Mouse (Mus musculus) left cerebral cortex, adult 2 months (tissue): ENCODE data around the gene Cdc6. TPM values are rescaled to one million over a fixed set of nuclear protein-coding genes. Genes with fewer than 3 reads are reported as not detected.

Experiments
- DNase-seq, 2 experiments: peaks; one replicate each; pipeline ENCODE4 v3.0.0; 2021 to 2022; ENCODE audit warnings: low spot score in 2 of 2, mixed read lengths in 1 of 2; ENCODE audit errors: extremely low spot score in 1 of 2
- H3K27ac ChIP-seq: fragments of 200-600 bp; 2 replicates; pipeline ENCODE4 v1.8.1; 2022
- H3K4me3 ChIP-seq: fragments of 200-600 bp; 2 replicates; pipeline ENCODE4 v1.8.1; 2022
- CTCF ChIP-seq: fragments of 200-600 bp; IDR thresholded peaks from 2 replicates; pipeline ENCODE4 v1.8.1; 2022; ENCODE audit warnings: antibody characterized with exemption, mild to moderate bottlenecking, moderate library complexity
- intact Hi-C: fragments of 180-260 bp; cut with DNase I; formaldehyde crosslinking; loops from one replicate; pipeline ENCODE4 v1.15.1; 2025
- long read RNA-seq, 2 experiments: library from polyadenylated mRNA; stranded (forward); transcript quantifications; one replicate each; pipeline ENCODE4 v2.0.0; 2021; ENCODE audit warnings: borderline mapping rate in 2 of 2
- total RNA-seq, 2 experiments: library from RNA; stranded (reverse); gene quantifications; 2 replicates each; pipeline ENCODE4 v1.2.3; 2021

Gene Cdc6
- under 1 TPM; 0.35 to 0.36 TPM for total RNA-seq
- long read RNA-seq, experiment 1, result 0 reads
- long read RNA-seq, experiment 2, result 0 reads

- intact Hi-C loops, result loop anchor here (2.0 to 5.0 kb wide), 2 partner anchors 120 to 209 kb away; no protein-coding TSS in a partner anchor
- peak within 1 kb of the TSS; percentile 47 for H3K4me3 ChIP-seq
- TF ChIP-seq CTCF, result no peak
- no peak within 1 kb of the TSS for H3K27ac ChIP-seq
- peak; percentile 88 to 91 for DNase-seq
Observed at GRCm38 (mm10) chr11:98907437-98908173, at the start of gene Cdc6. Cdc6 (plus strand) TSS chr11:98907801.

- TF ChIP-seq CTCF, result peak; percentile 82
- intact Hi-C loops, result loop anchor here (1.0 to 5.0 kb wide), 2 partner anchors 50 to 293 kb away; no protein-coding TSS in a partner anchor
- DNase-seq, result peak; percentile 81 to 91
- H3K4me3 ChIP-seq, result no peak overlapping the region
- H3K27ac ChIP-seq, result no peak overlapping the region
Observed at GRCm38 (mm10) chr11:98858759-98859731, 48.6 kb upstream of the Cdc6 start.

- peak; percentile 73 for TF ChIP-seq CTCF
- Histone ChIP-seq H3K27ac (peak within 1 kb of the TSS; percentile 90), H3K4me3 (peak within 1 kb of the TSS; percentile 53)
- DNase-seq, result peak; percentile 96
- intact Hi-C loops, result loop anchor here (5.0 kb wide), 1 partner anchor 104 kb away; no protein-coding TSS in a partner anchor
Observed at GRCm38 (mm10) chr11:98863028-98863750, 44.4 kb upstream of the Cdc6 start, which contains the start of gene Wipf2. Wipf2 (plus strand) TSS chr11:98863638.

- peak; percentile 48 to 54 for DNase-seq
- intact Hi-C loops, result loop anchor here (5.0 kb wide), 1 partner anchor 103 kb away; no protein-coding TSS in a partner anchor
- Histone ChIP-seq H3K4me3 (peak overlapping the region; percentile 53), H3K27ac (peak overlapping the region; percentile 90)
- TF ChIP-seq CTCF, result no peak
Observed at GRCm38 (mm10) chr11:98863751-98864429, 43.7 kb upstream of the Cdc6 start.

GRCm38 (mm10) chr11:98867293-98867692 lies 40.3 kb upstream of the Cdc6 start:
- Histone ChIP-seq H3K4me3 (no peak overlapping the region), H3K27ac (no peak overlapping the region; the same call in 1 of the 2 replicates)
- intact Hi-C loops, result no loop called here
- no peak for DNase-seq
- no peak for TF ChIP-seq CTCF

GRCm38 (mm10) chr11:98869906-98870305 lies 37.7 kb upstream of the Cdc6 start:
- no peak overlapping the region for H3K4me3 ChIP-seq
- no peak for DNase-seq
- TF ChIP-seq CTCF, result no peak
- peak overlapping the region; percentile 95; the same call in 1 of the 2 replicates for H3K27ac ChIP-seq
- intact Hi-C loops, result no loop called here

GRCm38 (mm10) chr11:98870791-98871190 lies 36.8 kb upstream of the Cdc6 start:
- no peak for TF ChIP-seq CTCF
- intact Hi-C loops, result no loop called here
- DNase-seq, result no peak
- peak overlapping the region; percentile 95 for H3K27ac ChIP-seq
- no peak overlapping the region for H3K4me3 ChIP-seq

- no peak for DNase-seq
- intact Hi-C loops, result no loop called here
- H3K27ac ChIP-seq, result peak overlapping the region; percentile 95
- H3K4me3 ChIP-seq, result no peak overlapping the region
- no peak for TF ChIP-seq CTCF
Observed at GRCm38 (mm10) chr11:98871416-98871815, 36.2 kb upstream of the Cdc6 start.

GRCm38 (mm10) chr11:98872040-98872439 lies 35.6 kb upstream of the Cdc6 start:
- Histone ChIP-seq H3K27ac (peak overlapping the region; percentile 95), H3K4me3 (0 out of 2 replicates have a peak overlapping the region, but pooled peaks have one; percentile 19)
- DNase-seq, result peak; percentile 55 to 60
- no peak for TF ChIP-seq CTCF
- intact Hi-C loops, result no loop called here

- intact Hi-C loops, result no loop called here
- Histone ChIP-seq H3K27ac (peak overlapping the region; percentile 95), H3K4me3 (no peak overlapping the region)
- DNase-seq, result no peak
- TF ChIP-seq CTCF, result no peak
Observed at GRCm38 (mm10) chr11:98873900-98874299, 33.7 kb upstream of the Cdc6 start.
